Mouse (Mus musculus): ENCODE results near the gene Slc10a1. TPM values are rescaled to one million over a fixed set of nuclear protein-coding genes. Genes with fewer than 3 reads are reported as not detected.

Gene Slc10a1
- polyA plus RNA-seq, 1 experiment: not detected

DNA sequence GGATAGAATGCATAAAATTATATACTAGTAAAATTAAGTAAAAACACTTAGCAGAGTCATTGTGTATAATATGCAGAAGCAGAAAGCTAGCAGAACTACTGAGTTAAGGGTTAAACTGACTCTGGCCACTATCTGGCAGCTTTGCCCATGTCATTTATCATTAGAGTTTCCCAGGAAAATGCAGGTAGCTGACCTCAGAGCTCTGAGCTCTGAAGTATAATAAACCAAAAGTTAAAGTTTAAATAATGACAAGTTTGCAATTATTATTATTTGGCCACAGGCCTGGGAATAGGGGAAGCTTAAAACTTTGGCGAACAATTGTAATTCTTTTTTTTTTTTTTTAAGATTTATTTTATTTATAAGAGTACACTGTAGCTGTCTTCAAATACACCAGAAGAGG, 35.6 kb downstream of the Slc10a1 start:
- H3K27ac ChIP-seq (ENCODE audit: insufficient read depth, low read length): no peak overlapping the region
- TF ChIP-seq CTCF (IDR thresholded peaks at IDR 0.05; ENCODE audit: borderline replicate concordance, insufficient read depth, low read length) (no peak), POLR2A (IDR thresholded peaks at IDR 0.05; ENCODE audit: low read depth, low read length) (no peak)
- H3K4me3 ChIP-seq (ENCODE audit: insufficient read depth, low read length): no peak overlapping the region
- H3K4me1 ChIP-seq (ENCODE audit: control insufficient read depth, insufficient read depth, low read length): no peaks in the 10 kb centered on the region

DNA sequence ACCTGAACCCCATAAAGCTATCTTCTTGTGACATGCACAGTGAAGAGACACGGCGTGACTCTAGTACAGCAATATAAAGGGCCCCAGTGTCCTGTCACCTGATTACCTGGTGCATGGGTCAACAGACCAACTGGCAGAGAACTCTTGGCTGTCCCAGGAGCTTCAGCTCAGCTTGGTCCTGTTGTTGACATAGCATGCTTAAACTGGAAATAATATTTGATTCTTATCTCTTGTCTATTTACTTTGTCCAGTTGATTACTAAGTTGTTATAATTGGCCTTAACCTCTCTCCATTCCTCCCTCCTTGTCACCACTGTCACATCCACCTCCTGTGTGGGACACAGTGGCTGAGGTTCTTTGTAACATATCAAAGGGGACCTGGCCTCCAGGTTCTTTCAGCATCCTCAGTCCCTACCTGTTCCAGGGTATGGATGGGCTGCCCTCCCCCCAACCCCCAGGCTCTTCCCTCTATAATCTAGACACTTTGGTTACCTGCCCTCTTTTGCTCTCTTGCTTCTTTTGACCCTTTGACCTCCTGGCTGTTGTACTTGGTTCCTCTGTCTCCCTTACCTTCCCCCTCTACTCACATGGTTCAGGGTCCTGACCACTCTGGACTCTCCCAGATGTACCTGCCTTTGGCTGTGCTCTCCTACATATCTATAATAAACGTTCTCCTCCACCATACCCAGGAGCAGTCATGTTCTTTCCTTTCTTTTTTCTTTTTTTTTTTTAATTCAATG, 36.9 kb downstream of the Slc10a1 start:
- no peak overlapping the region for H3K27ac ChIP-seq (ENCODE audit: insufficient read depth, low read length)
- H3K4me1 ChIP-seq (ENCODE audit: control insufficient read depth, insufficient read depth, low read length): no peaks in the 10 kb centered on the region
- TF ChIP-seq POLR2A (IDR thresholded peaks at IDR 0.05; ENCODE audit: low read depth, low read length) (no peak), CTCF (IDR thresholded peaks at IDR 0.05; ENCODE audit: borderline replicate concordance, insufficient read depth, low read length) (no peak)
- no peak overlapping the region for H3K4me3 ChIP-seq (ENCODE audit: insufficient read depth, low read length)

DNA sequence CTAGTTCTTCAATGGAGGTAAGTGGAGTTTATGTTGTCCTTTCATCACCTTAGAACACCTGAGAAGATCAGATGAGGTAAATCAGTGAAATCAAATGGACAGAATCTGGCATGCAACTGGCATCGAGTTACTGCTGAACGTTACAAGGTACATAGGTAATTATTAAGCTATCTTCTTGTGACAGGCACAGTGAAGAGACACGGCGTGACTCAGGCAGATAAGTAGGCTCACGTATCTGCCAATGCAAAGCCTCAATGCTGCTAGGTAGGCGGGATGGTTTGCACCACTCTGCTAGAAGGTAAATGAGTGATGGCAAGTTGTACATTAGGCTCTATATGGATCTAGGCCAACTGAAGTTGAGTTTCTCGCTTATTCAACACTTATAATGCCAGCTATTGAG, 38.4 kb downstream of the Slc10a1 start:
- TF ChIP-seq POLR2A (IDR thresholded peaks at IDR 0.05; ENCODE audit: low read depth, low read length) (no peak), CTCF (IDR thresholded peaks at IDR 0.05; ENCODE audit: borderline replicate concordance, insufficient read depth, low read length) (no peak)
- Histone ChIP-seq H3K4me1 (ENCODE audit: control insufficient read depth, insufficient read depth, low read length) (no peaks in the 10 kb centered on the region), H3K27ac (ENCODE audit: insufficient read depth, low read length) (no peak overlapping the region), H3K4me3 (ENCODE audit: insufficient read depth, low read length) (no peak overlapping the region)

DNA sequence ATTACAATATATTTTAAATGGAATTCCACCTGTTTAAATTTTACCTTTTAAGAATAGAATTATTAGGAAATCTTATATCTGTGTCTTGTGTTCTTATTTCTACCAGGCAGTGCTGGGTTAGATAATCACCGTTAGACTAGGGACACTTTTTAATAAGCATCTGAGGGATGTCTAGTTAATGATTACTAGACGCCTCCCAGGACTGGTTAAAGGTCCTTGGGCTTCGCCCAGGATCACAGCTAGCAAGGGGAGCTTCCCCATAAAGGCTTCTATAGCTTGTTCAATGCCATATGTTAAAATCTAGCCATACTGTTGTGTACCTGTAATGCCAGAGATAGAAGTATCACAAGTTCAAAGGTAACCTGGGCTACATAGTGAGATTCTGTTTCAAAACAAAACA, 39.6 kb downstream of the Slc10a1 start:
- no peak overlapping the region for H3K4me3 ChIP-seq (ENCODE audit: insufficient read depth, low read length)
- TF ChIP-seq CTCF (IDR thresholded peaks at IDR 0.05; ENCODE audit: borderline replicate concordance, insufficient read depth, low read length) (no peak), POLR2A (IDR thresholded peaks at IDR 0.05; ENCODE audit: low read depth, low read length) (no peak)
- no peak overlapping the region for H3K27ac ChIP-seq (ENCODE audit: insufficient read depth, low read length)
- H3K4me1 ChIP-seq (ENCODE audit: control insufficient read depth, insufficient read depth, low read length): no peaks in the 10 kb centered on the region

DNA sequence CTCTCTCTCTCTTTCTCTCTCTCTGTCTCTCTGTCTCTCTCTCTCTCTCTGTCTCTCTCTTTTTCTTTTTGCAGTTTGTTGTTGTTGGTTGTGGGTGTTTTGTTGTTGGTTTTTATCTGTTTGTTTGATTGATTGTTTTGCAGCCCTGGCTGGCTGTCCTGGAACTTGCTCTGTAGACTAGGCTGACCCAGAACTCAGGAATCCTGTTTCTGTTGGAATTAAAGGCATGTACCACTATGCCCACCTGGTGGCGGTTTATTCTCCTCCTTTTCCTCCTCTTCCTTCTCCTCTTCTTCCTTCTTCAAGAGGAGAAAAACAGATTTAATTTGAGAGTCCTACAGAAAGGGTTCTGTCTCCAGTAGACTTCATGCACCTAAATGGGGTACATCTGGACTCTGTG, 41.0 kb downstream of the Slc10a1 start:
- no peak for TF ChIP-seq POLR2A (IDR thresholded peaks at IDR 0.05; ENCODE audit: low read depth, low read length)
- no peak for TF ChIP-seq CTCF (IDR thresholded peaks at IDR 0.05; ENCODE audit: borderline replicate concordance, insufficient read depth, low read length)
- Histone ChIP-seq H3K27ac (ENCODE audit: insufficient read depth, low read length) (no peak overlapping the region), H3K4me3 (ENCODE audit: insufficient read depth, low read length) (no peak overlapping the region), H3K4me1 (ENCODE audit: control insufficient read depth, insufficient read depth, low read length) (no peaks in the 10 kb centered on the region)

DNA sequence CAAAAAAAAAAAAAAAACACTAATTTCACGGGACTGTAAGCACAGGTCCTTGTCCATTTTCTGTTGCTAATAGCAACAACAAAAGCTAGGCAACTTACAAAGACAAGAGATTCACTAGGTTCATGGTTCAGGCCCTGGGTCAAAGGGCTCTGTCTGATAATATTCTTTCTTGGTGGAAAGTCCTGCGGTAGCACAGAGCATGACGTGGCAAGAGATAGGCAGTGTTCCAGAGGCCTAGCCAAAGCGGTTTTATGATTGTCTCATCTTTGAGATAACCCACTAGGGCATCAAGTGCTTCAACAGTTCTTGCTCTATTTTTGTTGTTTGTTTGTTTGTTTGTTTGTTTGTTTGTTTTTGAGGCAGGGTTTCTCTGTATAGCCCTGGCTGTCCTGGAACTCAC, 42.0 kb downstream of the Slc10a1 start:
- Histone ChIP-seq H3K4me1 (ENCODE audit: control insufficient read depth, insufficient read depth, low read length) (no peaks in the 10 kb centered on the region), H3K27ac (ENCODE audit: insufficient read depth, low read length) (no peak overlapping the region), H3K4me3 (ENCODE audit: insufficient read depth, low read length) (no peak overlapping the region)
- TF ChIP-seq POLR2A (IDR thresholded peaks at IDR 0.05; ENCODE audit: low read depth, low read length): no peak
- TF ChIP-seq CTCF (IDR thresholded peaks at IDR 0.05; ENCODE audit: borderline replicate concordance, insufficient read depth, low read length): no peak

DNA sequence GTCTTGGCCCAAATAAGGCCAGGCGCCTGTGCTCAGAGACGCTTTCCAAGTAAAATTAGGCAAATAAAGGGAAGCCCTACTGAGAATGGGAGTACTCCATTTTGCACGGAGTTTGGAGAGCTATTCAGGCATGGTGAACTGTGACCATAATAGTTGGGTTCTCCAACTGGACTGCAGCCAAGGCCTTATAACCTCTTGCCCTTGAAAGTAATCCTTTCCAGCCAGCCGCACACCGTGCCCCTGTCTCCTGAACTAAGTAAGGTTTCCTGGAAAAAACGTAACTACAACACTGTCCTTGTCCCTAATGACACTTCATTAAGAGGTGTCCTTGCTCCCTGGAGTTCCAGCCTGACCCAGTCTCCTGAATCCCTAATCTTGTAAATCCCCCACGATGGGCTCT, 42.6 kb downstream of the Slc10a1 start:
- Histone ChIP-seq H3K4me3 (ENCODE audit: insufficient read depth, low read length) (no peak overlapping the region), H3K4me1 (ENCODE audit: control insufficient read depth, insufficient read depth, low read length) (no peaks in the 10 kb centered on the region), H3K27ac (ENCODE audit: insufficient read depth, low read length) (no peak overlapping the region)
- TF ChIP-seq POLR2A (IDR thresholded peaks at IDR 0.05; ENCODE audit: low read depth, low read length): no peak
- no peak for TF ChIP-seq CTCF (IDR thresholded peaks at IDR 0.05; ENCODE audit: borderline replicate concordance, insufficient read depth, low read length)

DNA sequence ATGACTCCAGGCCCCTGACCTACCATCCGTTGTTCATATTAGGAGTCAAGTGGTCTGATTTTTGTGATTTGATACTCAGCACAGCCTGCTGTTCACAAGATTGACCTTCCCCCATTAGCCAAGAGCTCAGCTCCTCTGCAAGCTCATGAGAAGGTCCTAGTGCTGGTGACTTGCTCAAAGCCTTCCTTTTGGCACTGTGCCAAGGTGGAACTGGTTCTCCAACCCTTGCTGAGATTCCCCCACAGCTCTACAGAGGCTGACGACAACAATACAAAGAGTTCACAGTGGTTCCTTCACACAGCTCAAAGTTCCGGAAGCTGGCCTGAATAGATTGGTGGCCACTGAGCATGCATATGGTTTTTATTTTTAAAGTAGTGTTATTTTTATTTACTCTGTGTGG, 44.3 kb downstream of the Slc10a1 start:
- no peaks in the 10 kb centered on the region for H3K4me1 ChIP-seq (ENCODE audit: control insufficient read depth, insufficient read depth, low read length)
- no peak overlapping the region for H3K4me3 ChIP-seq (ENCODE audit: insufficient read depth, low read length)
- TF ChIP-seq POLR2A (IDR thresholded peaks at IDR 0.05; ENCODE audit: low read depth, low read length) (no peak), CTCF (IDR thresholded peaks at IDR 0.05; ENCODE audit: borderline replicate concordance, insufficient read depth, low read length) (no peak)
- no peak overlapping the region for H3K27ac ChIP-seq (ENCODE audit: insufficient read depth, low read length)

DNA sequence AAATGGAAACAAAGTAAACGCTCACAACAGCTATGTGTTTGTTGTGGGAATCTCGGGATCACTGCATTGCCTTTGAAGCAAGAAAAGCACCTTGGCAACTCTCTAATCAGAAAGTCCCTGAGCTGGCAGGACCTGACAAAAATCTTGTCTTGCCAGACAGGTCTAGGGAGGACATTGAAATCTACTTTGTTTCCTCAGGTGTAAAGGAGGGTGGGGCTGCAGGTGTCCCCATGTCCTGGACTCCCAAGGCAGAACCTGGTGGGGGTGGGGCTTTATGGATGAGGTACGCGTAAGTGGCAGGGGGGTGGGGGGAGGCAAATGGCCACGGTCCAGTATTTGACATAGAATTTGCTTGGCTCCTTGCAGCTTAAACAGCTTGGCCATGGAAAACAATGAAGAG, 44.9 kb downstream of the Slc10a1 start:
- H3K27ac ChIP-seq (ENCODE audit: insufficient read depth, low read length): no peak overlapping the region
- no peak overlapping the region for H3K4me3 ChIP-seq (ENCODE audit: insufficient read depth, low read length)
- no peaks in the 10 kb centered on the region for H3K4me1 ChIP-seq (ENCODE audit: control insufficient read depth, insufficient read depth, low read length)
- TF ChIP-seq POLR2A (IDR thresholded peaks at IDR 0.05; ENCODE audit: low read depth, low read length) (no peak), CTCF (IDR thresholded peaks at IDR 0.05; ENCODE audit: borderline replicate concordance, insufficient read depth, low read length) (no peak)

DNA sequence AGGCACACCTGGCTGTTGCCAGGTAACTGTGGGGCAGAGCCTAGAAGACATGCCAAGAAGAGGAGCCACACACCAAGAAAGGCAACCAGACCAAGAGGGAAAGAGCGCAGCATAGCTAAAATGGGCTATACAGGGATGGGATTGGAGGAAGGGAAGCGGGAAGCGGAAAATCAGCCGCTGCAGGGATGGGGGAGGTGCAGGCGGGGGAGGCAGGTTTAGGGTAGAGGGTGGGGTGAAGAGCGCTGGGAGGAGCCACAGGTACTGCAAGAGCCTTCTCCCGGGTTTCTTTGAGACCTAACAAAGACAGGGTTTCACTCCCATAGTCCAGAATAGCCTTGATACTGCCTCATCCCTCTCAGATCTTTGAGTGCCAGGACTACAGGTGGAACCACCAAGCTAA, 45.6 kb downstream of the Slc10a1 start:
- no peaks in the 10 kb centered on the region for H3K4me1 ChIP-seq (ENCODE audit: control insufficient read depth, insufficient read depth, low read length)
- no peak overlapping the region for H3K27ac ChIP-seq (ENCODE audit: insufficient read depth, low read length)
- no peak overlapping the region for H3K4me3 ChIP-seq (ENCODE audit: insufficient read depth, low read length)
- no peak for TF ChIP-seq POLR2A (IDR thresholded peaks at IDR 0.05; ENCODE audit: low read depth, low read length)

DNA sequence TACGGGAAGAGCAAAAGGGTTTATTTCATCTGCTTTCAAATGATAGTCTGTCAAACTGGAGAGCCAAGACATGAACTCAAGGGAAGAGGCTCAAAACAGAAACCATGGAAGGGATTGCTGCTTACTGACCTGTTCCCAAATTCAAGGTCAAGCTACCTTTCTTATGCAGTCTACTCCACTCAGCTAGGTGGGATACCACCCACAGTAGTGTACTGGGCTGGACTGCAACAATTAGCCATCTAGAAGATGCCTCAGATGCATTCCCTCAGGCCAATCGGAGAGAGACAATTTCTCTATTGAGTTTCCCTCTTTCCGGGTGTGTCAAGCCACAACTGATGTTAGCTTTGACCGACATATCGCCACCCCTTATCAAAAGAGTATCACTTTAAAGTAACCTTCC, 47.2 kb downstream of the Slc10a1 start:
- TF ChIP-seq POLR2A (IDR thresholded peaks at IDR 0.05; ENCODE audit: low read depth, low read length) (no peak), CTCF (IDR thresholded peaks at IDR 0.05; ENCODE audit: borderline replicate concordance, insufficient read depth, low read length) (no peak)
- Histone ChIP-seq H3K4me1 (ENCODE audit: control insufficient read depth, insufficient read depth, low read length) (no peaks in the 10 kb centered on the region), H3K27ac (ENCODE audit: insufficient read depth, low read length) (no peak overlapping the region), H3K4me3 (ENCODE audit: insufficient read depth, low read length) (no peak overlapping the region)

Data from embryonic fibroblast, embryonic 13.5 days (primary cell).